Mouse (Mus musculus): ENCODE measurements around the gene Rhebl1. TPM values are rescaled to one million over a fixed set of nuclear protein-coding genes. Genes with fewer than 3 reads are reported as not detected.
A peak's percentile ranks its signal among the peaks of the same experiment; 100 is the strongest.

The Rhebl1 gene
- polyA plus RNA-seq, 1 experiment, result 9.8 TPM

DNA sequence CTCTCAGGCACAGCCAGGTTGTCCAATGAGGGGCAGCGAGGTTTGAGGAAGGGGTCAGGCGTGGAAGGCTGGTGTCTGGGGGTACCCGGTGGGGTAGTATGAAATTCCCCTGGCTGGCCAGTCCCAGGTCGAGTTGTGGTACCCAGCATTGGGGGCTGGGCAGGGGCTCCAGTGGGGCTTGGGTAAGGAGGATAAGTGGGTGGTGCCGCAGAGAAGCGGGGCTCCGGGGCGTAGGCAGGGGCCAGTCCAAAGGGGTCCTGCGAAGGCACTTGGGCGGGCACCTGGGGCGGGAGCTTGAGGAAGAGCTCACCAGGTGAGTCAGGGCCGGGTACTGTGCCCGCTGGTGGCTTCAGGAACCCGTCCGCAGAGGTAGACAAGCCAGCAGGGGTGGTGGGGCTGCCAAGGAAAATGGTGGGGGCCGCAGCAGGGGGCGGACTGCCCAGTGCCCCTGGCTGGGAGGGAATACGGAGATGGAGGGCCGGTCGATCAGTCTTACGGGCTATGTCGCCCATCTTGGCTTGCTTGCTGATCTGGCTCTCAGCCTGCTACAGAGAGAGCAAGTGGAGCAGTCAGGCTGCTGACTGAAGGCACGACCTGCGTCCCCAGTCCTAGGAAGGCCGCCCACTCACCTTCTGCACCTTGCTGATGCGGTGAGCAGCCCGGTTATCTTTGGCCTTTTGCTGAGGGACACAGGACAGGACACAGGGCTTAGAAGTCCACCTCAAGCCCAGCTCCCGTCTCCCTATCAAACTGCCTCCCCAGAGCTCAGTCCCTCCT lies 41.0 kb downstream of the Rhebl1 start:
- no peaks in the 10 kb centered on the region for H3K4me1 ChIP-seq (ENCODE audit: control insufficient read depth, insufficient read depth, low read length)
- no peak overlapping the region for H3K4me3 ChIP-seq (replicated peaks; ENCODE audit: control insufficient read depth, low read depth, low read length)
- WGBS, result 91% methylated on average over 28 of the region's 28 CpGs
- no peak overlapping the region for H3K27ac ChIP-seq (ENCODE audit: control insufficient read depth, insufficient read depth, low read depth, low read length, poor library complexity)
- TF ChIP-seq POLR2A (IDR thresholded peaks at IDR 0.05; ENCODE audit: borderline replicate concordance, control insufficient read depth, low read depth, low read length), result no peak
- no peak for TF ChIP-seq CTCF (IDR thresholded peaks at IDR 0.05; ENCODE audit: control insufficient read depth, insufficient read depth, low read length)

DNA sequence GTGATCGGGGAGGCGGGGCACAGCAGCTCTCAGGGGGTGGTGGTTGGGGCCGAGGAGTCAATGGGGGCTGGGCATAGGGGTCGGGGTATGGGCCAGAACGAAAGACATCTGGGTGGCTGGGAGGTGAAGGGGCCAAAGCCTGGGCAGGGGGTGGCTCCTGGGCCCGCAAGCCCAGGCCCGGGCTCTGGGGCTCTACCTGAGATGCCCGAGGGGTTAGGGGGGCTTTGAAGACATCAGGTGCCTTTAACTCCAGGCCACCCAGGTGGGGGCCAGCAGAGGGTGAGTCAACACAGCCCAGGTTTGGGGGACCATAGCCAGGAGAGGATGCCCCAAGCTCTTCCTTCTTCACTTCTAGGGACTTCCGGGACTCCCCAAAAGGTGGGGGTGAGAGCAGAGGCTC lies 41.6 kb downstream of the Rhebl1 start:
- 93% methylated on average over 9 of the region's 9 CpGs for WGBS
- no peak overlapping the region for H3K27ac ChIP-seq (ENCODE audit: control insufficient read depth, insufficient read depth, low read depth, low read length, poor library complexity)
- no peaks in the 10 kb centered on the region for H3K4me1 ChIP-seq (ENCODE audit: control insufficient read depth, insufficient read depth, low read length)
- TF ChIP-seq POLR2A (IDR thresholded peaks at IDR 0.05; ENCODE audit: borderline replicate concordance, control insufficient read depth, low read depth, low read length) (no peak), CTCF (IDR thresholded peaks at IDR 0.05; ENCODE audit: control insufficient read depth, insufficient read depth, low read length) (no peak)
- H3K4me3 ChIP-seq (replicated peaks; ENCODE audit: control insufficient read depth, low read depth, low read length), result no peak overlapping the region

DNA sequence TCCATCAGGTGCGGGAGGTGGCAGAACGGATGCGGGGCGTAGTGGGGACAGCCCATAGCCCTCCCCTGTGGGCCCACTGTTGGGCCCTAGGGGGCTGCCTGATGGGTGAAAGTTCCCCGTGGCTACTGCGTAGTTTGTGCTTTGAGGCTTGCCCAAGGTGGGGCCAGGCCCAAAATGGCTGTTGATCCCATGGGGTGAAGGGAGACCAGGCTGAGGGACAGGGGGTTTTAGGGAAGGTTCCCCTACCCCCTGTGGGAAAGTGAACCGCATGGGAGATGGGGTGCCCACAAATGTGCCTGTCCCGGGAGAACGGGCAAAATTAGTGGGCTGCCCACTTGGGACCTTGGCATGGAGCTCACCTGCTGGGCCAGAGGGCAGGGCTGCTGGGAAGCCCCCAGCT lies 42.3 kb downstream of the Rhebl1 start:
- H3K4me1 ChIP-seq (ENCODE audit: control insufficient read depth, insufficient read depth, low read length), result no peaks in the 10 kb centered on the region
- no peak overlapping the region for H3K27ac ChIP-seq (ENCODE audit: control insufficient read depth, insufficient read depth, low read depth, low read length, poor library complexity)
- WGBS, result 92% methylated on average over 9 of the region's 9 CpGs
- no peak overlapping the region for H3K4me3 ChIP-seq (replicated peaks; ENCODE audit: control insufficient read depth, low read depth, low read length)
- TF ChIP-seq POLR2A (IDR thresholded peaks at IDR 0.05; ENCODE audit: borderline replicate concordance, control insufficient read depth, low read depth, low read length) (no peak), CTCF (IDR thresholded peaks at IDR 0.05; ENCODE audit: control insufficient read depth, insufficient read depth, low read length) (no peak)

DNA sequence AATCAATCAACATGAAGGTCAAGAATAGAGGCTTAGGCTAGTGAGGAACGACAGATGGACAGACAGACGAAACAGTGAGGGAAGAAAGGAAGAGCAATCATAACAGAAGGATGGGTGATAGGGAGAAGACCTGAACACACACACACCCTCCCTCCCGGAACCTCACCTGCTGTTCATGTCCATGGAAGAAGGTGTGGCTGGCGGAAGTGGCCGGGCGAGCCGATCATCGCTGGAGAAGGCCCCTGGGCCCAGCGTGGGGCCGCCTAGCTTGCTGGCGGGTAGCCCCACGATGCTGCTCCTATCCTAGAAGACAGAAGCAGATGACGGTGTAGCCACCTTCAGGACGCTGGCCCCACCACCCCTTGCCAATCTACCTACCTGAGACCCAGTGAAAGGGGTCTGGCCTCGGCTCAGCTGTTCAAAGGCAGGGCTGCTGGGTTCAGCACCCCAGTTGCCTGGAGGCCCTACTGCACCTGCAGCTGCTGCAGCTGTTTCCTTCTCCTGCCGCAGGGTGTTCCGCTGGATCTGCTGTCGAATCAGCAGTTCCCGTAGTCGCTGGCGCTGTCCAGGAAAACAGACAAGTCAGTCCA lies 43.0 kb downstream of the Rhebl1 start:
- Histone ChIP-seq H3K27ac (ENCODE audit: control insufficient read depth, insufficient read depth, low read depth, low read length, poor library complexity) (no peak overlapping the region), H3K4me1 (ENCODE audit: control insufficient read depth, insufficient read depth, low read length) (no peaks in the 10 kb centered on the region), H3K4me3 (replicated peaks; ENCODE audit: control insufficient read depth, low read depth, low read length) (no peak overlapping the region)
- WGBS, result 90% methylated on average over 21 of the region's 21 CpGs
- TF ChIP-seq POLR2A (IDR thresholded peaks at IDR 0.05; ENCODE audit: borderline replicate concordance, control insufficient read depth, low read depth, low read length) (no peak), CTCF (IDR thresholded peaks at IDR 0.05; ENCODE audit: control insufficient read depth, insufficient read depth, low read length) (no peak)

DNA sequence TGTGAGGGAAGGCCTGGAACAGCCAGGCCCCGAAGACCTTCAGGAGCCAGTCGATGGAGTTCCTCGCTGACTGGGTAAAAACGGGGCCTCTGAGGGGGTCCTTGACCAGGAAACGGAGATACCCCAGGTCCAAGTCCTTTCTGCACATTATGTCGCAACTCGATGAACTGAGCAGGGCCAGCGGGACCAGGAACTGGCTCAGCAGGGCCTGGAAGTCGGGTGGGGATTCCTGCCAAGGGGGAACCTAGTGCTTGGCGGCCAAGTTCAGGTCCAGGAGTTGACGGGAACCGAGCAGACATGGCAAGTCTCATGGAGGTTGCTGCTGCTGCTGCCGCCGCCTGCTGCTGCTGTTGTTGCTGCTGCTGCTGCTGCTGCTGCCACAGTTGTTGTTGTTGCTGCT lies 43.7 kb downstream of the Rhebl1 start:
- no peak overlapping the region for H3K27ac ChIP-seq (ENCODE audit: control insufficient read depth, insufficient read depth, low read depth, low read length, poor library complexity)
- TF ChIP-seq CTCF (IDR thresholded peaks at IDR 0.05; ENCODE audit: control insufficient read depth, insufficient read depth, low read length) (no peak), POLR2A (IDR thresholded peaks at IDR 0.05; ENCODE audit: borderline replicate concordance, control insufficient read depth, low read depth, low read length) (no peak)
- no peaks in the 10 kb centered on the region for H3K4me1 ChIP-seq (ENCODE audit: control insufficient read depth, insufficient read depth, low read length)
- no peak overlapping the region for H3K4me3 ChIP-seq (replicated peaks; ENCODE audit: control insufficient read depth, low read depth, low read length)
- 84% methylated on average over 14 of the region's 14 CpGs for WGBS

DNA sequence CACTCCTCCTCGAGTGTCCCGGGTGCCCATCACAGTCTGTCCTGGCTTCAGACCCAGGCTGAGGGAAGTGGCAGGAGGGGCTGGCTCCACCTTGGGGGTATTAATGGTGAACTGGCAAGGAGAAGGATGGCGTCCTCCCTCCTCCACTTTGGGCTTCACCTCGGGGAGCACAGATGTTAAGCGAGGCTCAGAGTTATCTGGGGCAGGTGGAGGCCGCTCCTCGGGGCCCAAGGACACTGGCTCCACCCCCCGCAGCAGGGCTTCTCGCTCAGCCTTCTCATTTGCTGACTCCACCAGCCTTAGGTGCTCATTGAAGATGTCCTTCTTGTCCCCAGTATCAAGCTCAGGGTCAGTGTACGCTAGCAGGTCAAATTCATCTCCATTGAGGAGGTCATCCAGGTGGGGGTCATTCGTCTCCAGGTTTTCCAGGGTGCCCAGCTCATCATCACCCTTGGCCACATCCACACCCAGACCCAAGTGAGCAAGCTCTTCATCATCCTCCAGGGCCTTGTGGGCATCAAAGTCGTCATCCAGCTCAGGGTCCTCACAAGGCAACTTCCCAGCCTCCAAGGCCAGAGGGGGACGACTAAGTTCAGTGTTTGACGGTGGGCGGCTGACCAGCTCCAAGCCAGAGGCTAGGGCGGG lies 44.3 kb downstream of the Rhebl1 start:
- no peak overlapping the region for H3K27ac ChIP-seq (ENCODE audit: control insufficient read depth, insufficient read depth, low read depth, low read length, poor library complexity)
- WGBS, result 86% methylated on average over 16 of the region's 16 CpGs
- H3K4me3 ChIP-seq (replicated peaks; ENCODE audit: control insufficient read depth, low read depth, low read length), result no peak overlapping the region
- TF ChIP-seq POLR2A (IDR thresholded peaks at IDR 0.05; ENCODE audit: borderline replicate concordance, control insufficient read depth, low read depth, low read length) (no peak), CTCF (IDR thresholded peaks at IDR 0.05; ENCODE audit: control insufficient read depth, insufficient read depth, low read length) (no peak)
- no peaks in the 10 kb centered on the region for H3K4me1 ChIP-seq (ENCODE audit: control insufficient read depth, insufficient read depth, low read length)

DNA sequence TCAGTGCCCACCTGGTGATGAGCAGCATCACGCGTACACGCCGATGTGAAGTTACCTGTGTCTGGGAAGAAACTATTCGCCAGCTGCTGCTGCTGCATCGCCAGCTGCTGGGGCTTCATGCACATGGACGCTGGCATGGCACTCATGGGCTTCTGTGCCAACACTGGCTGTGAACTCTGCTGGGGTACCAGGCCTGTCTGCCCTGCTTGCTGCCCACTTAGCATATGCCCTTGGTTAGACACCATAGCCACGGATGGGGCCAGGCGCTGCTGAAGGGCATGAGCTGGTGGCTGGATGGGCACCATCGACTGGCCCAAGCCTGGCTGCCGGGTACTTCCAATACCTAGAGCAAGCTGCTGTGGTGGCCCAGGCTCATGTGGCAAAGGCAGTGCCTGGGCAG lies 45.2 kb downstream of the Rhebl1 start:
- Histone ChIP-seq H3K4me1 (ENCODE audit: control insufficient read depth, insufficient read depth, low read length) (no peaks in the 10 kb centered on the region), H3K4me3 (replicated peaks; ENCODE audit: control insufficient read depth, low read depth, low read length) (no peak overlapping the region), H3K27ac (ENCODE audit: control insufficient read depth, insufficient read depth, low read depth, low read length, poor library complexity) (no peak overlapping the region)
- 96% methylated on average over 11 of the region's 11 CpGs for WGBS
- TF ChIP-seq CTCF (IDR thresholded peaks at IDR 0.05; ENCODE audit: control insufficient read depth, insufficient read depth, low read length), result no peak
- peak; percentile 10; the same call in 1 of the 2 replicates for TF ChIP-seq POLR2A (IDR thresholded peaks at IDR 0.05; ENCODE audit: borderline replicate concordance, control insufficient read depth, low read depth, low read length)

DNA sequence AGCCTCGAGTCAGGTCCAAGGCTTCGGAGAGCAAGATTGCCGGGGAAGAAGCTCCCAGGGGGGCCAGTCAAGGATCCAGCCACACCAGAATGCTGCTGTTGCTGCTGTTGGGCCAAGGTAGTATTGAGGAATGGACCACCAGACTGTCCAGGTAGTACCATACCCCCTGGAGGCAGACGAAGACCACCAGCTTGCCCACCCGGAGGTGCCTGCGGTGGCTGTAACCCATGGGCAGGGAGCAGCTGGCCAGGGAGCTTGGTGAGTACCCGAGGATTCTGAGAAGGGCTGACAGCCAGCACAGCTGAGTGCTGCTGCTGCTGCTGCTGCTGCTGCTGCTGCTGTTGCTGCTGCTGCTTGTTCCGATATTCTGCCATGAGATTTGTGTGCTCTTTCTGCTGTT lies 48.2 kb downstream of the Rhebl1 start:
- H3K4me3 ChIP-seq (replicated peaks; ENCODE audit: control insufficient read depth, low read depth, low read length), result no peak overlapping the region
- no peaks in the 10 kb centered on the region for H3K4me1 ChIP-seq (ENCODE audit: control insufficient read depth, insufficient read depth, low read length)
- TF ChIP-seq CTCF (IDR thresholded peaks at IDR 0.05; ENCODE audit: control insufficient read depth, insufficient read depth, low read length) (no peak), POLR2A (IDR thresholded peaks at IDR 0.05; ENCODE audit: borderline replicate concordance, control insufficient read depth, low read depth, low read length) (no peak)
- H3K27ac ChIP-seq (ENCODE audit: control insufficient read depth, insufficient read depth, low read depth, low read length, poor library complexity), result no peak overlapping the region
- 82% methylated on average over 8 of the region's 8 CpGs for WGBS

Data from bone marrow, adult 2 months (tissue).